Mouse (Mus musculus) frontal cortex, adult (tissue): ENCODE results near the gene Cic.

Experiments used
- ATAC-seq: cut with Nextera tagmentation; 2 replicates; pipeline ENCODE4 v1.9.2; 2017; ENCODE audit warnings: mild to moderate bottlenecking, moderate library complexity, mixed read lengths; ENCODE audit not compliant: low TSS enrichment

The Cic gene

DNA sequence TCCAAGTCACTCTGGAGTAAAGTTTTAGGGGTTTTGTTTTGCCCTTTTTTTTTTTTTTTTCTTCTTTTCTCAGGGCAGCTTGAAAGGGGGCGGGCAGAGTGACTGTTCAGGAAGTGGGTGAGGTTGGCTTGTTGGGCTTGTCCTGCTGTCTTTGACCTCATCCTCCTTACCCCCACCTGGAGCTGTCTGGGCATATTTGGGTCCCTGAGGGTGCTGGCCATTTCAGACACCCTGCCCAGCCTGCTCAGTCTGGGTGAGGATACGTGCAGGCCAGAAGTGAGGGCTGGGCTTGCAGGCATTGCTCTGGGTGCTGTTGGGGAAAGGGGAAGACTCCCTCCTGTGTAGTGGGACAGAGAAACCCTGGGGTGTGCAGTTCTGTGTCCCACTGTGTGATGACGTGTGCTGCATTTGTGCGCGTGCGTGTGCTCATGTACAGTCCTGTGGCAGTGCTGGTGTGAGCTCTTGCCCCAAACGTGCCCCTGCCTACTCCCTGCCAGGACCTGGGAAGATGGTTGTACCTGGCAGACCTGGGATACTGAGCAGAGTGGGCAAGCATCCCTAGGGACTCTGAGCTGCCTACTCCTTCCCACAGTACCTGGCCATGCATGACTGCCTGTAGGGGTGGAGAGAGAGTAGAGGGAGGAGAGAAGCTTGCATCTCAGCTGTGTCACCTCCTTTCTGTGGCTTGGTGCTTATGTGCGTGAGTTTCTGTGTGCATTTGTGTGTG, 2.2 kb downstream of the Cic start:
- ATAC-seq = no peak

DNA sequence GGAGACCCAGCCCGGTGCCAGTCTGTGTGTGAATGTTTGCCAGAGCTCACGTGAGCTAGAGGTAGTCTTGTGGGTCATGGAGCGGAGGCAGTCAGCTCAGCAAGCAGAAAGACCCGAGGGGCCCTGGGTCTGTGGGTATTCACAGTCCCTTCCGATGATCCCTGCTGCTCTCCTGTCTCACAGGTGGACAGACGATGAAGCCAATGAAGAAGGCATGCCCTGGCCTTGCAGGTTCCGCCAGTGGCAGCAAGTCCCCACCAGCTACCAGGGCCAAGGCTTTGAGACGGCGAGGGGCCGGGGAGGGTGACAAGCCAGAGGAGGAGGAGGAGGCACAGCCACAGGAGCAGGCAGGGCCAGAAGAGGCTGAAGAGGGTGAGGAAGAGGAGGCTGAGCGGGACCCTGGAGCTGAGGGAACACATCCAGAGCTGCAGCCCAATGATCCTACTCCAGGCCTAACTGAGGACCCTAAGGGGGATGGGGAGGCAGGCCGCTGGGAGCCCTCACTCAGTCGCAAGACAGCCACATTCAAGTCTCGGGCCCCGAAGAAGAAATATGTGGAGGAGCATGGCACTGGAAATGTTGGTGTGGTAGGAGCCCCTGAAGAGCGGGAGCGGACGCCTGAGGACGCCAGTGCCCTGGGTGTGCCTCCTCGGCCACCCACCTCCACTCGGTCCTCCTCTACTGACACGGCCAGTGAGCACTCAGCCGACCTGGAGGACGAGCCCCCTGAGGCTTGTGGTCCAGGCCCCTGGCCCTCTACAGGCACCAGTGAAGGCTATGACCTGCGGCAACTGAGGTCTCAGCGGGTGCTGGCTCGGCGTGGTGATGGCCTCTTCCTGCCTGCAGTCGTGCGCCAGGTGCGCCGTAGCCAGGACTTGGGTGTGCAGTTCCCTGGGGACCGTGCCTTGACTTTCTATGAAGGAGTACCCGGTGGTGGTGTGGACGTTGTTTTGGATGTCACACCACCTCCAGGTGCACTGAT, 3.4 kb downstream of the Cic start:
- no peak for ATAC-seq

DNA sequence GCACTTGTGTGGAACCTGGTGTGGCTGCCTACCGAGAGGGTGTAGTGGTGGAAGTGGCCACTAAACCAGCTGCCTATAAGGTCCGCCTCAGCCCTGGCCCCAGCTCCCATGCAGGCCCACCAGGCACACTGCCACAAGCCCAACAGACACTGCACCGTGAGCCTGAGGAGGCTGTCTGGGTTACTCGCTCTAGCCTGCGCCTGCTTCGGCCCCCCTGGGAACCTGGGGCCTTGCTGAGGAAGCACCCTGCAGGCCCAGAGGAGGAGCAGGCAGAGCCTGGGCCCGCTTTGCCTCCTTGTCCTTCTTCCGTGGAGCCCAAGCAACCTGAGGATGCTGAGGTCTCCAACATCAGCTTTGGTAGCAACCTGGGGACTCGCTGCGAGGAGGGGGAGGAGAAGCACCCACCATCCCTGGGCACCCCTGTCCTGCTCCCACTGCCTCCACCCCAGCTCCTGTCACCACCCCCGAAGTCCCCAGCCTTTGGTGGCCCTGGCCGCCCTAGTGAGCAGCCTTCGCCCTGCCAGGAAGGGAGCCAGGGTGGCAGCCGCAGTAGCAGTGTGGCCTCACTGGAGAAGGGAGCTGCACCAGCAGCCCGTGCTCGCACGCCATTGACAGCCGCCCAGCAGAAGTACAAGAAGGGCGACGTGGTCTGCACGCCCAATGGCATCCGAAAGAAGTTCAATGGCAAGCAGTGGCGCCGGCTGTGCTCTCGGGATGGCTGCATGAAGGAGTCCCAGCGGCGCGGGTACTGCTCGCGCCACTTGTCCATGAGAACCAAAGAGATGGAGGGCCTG, 4.3 kb downstream of the Cic start:
- ATAC-seq = no peak

DNA sequence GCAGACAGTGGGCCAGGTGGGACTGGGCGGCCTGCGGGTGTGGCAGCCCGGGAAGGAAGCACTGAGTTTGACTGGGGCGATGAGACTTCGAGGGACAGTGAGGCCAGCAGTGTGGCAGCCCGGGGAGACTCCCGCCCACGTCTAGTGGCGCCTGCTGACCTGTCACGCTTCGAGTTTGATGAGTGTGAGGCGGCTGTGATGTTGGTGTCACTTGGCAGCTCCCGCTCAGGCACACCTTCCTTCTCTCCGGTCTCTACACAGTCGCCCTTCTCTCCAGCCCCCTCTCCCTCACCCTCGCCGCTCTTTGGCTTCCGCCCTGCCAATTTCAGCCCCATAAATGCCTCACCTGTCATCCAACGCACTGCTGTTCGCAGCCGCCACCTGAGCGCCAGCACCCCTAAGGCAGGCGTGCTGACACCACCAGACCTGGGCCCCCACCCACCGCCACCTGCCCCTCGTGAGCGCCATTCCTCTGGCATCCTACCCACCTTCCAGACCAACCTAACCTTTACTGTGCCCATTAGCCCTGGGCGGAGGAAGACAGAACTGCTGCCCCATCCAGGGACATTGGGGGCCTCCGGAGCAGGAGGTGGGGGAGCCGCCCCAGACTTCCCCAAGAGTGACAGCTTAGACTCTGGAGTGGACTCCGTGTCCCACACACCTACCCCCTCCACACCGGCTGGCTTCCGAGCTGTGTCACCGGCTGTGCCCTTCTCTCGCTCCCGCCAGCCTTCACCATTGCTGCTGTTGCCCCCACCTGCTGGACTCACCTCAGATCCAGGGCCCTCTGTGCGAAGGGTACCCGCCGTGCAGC, 5.1 kb downstream of the Cic start:
- ATAC-seq = no peak

GRCm38 (mm10) chr7:25273259-25274241, 6.0 kb downstream of the Cic start:
- no peak for ATAC-seq

DNA sequence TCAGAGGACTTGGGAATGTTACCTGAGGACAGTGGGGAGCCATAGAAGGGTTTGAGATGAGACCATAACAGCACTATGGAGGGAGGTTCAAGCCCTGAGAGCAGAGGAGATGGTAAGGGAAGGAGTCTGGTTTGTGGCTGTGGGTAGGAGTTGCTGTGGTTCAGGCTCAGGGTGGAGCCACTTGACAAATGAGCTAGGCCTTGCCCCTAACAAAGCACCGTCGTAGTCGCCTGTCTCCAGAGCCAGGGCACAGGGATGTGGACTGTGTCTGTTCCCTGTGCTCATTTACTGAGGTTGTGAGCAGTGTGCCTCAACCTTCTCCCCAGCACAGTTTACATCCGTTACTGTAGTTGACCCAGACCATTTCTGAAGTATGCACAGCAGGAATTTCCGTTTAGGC, 7.1 kb downstream of the Cic start:
- ATAC-seq = no peak

DNA sequence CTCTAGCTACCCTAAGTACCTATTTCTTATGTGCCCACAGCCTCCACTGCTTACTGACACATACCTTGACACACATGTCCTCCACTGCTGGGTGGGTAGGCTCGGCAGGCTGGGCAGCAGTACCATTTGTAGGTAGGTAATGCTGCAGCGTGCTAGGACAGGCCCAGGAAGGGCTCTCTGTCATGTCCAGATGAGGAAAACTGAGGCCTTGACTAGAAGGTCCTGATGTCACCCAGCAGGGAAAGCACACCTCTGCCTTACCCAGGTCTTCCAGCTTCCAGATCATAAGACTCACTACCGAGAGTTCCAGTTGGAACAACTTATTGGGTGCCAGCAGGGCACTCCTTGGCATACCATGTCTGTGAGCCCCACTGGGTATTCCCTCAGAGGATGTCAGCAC, 7.5 kb downstream of the Cic start:
- no peak for ATAC-seq

- no peak for ATAC-seq
Observed at GRCm38 (mm10) chr7:25275555-25276298, 8.2 kb downstream of the Cic start.

DNA sequence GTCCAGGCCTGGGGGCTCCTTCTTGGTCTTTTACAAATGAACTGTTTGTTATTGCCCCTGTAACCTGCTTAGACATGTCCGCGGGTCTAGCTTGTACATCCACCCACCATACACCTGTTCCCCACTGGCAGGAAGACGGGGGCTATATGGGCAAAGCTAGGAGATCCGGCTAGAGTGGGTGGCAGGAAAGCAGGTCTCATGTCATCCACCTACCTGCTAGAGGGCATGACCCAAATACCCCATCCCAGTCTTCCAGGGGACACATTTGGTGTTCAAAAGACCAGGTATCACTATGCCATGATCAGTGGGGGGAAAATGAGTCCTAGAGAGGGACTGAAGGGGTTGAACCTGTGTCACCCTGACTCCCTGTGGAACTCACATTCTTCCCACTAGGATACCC, 9.9 kb downstream of the Cic start:
- ATAC-seq = no peak

DNA sequence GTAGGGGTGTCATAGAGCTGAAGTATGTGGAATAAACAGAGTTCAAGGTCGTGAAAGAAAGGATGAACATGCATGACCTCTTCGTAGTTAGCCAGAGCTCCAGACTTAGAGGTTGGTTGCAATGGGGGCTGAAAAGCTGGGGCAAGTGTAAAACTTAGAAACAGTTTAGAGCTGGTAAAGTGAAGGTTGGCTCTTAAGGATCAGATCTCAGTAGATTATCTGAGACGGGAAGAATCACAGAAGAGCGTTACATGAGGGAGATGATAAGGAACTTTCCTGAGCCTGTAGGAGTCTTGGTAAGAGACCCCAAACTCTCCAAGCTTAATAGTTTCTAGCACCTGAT, 10.5 kb downstream of the Cic start:
- no peak for ATAC-seq

DNA sequence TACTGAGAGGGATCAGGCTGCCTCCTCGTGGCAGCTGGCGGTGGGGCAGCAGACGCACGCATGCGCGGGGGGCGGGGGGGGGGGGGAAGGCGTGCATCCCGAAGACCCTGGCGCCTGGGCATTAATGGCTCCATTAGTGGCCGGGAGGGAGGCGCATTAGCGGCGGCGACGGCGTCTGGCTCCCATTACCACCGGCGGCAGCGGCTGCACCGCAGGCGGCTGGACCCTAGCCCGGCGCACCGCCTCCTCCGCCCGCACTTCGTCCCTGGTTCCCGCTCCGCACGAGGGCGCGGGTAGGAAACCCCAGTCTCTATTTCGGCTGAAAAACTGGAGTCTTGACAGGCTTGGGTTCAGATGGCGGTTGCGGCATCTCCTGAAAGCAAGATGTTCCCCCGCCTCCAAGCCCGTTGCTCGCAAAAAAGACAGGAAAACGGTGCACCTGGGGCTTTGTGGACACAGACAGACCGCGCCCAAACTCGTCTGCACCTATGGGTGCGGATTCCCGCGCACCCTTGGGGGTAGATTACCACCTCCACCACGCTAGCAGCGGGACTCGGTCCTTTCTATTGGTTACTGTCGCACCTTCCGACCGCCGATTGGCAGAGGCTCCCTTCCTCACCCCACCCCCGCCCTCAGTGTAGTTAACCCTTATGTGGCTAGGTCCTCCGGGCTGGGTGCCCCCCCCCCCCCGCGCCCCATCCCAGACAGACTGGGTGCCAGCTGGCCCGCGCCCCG, 11.0 kb downstream of the Cic start:
- ATAC-seq = peak; percentile 11

- ATAC-seq = peak; percentile 21
Observed at GRCm38 (mm10) chr7:25279076-25279860, 11.8 kb downstream of the Cic start.

- no peak for ATAC-seq
Observed at GRCm38 (mm10) chr7:25279861-25280791, 12.6 kb downstream of the Cic start.

DNA sequence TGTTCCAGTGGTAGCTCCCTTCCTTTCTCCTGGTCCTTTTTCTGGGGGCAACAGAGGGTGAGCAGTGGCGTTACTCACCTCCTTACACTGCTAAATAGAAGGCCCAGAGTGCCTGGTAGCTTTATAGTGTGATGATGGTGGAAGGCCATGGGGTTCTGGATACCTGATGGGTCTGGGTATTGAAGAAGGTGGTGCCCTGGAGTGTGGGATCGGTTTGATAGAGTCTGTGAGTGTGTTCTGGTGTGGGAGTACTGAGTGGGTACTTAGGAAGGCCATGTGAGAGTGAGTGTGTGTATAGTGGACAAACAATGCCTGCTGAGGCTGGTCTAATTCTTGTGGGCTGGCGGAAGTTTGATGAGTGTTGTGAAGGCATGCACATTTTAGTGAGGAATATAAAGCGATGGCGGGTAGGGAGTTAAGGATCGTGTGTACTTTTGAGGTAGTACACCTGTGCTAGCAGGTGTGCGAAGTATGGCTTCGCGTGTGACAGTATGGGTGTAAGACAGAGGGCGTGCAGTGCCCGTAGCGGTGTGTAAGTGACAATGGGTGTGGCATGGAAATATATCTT, 13.7 kb downstream of the Cic start:
- no peak for ATAC-seq

- ATAC-seq = peak; percentile 25
Observed at GRCm38 (mm10) chr7:25281734-25282601, 14.5 kb downstream of the Cic start.
